Mouse (Mus musculus): ENCODE results near the gene Tspan32.

DNA sequence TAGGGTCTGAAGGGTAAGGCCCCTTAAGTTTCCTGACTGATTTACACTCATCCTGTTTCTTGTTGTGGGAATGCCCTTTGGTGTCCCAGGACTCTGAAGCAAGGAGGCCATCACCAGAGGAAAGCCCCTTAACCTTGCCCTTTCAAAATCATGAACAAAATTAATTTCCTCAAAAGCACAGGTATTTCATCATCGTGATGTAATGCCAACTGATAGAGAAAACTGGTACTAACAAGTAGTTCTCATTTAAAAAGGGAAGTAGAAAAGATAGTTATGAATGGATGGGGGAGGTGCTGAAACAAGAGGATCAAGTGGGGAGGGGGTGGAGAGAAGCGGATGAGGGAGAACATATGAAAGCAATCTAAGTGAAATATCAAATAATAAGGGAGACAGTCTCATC is 18.7 kb downstream of the Tspan32 start:
- TF ChIP-seq CTCF (IDR thresholded peaks at IDR 0.05; ENCODE audit: insufficient read depth, low read depth, low read length) (no peak), POLR2A (IDR thresholded peaks at IDR 0.05; ENCODE audit: insufficient read depth, low read depth, low read length) (no peak)
